Mouse (Mus musculus): ENCODE data around the gene Tmem45b.

The Tmem45b gene

GRCm38 (mm10) chr9:31405217-31405616, 59.0 kb downstream of the Tmem45b start:
- in situ Hi-C loops (cut with MboI; ENCODE audit: low sequenced_read_pairs), result loop anchor here (10.0 kb wide), 1 partner anchor 140 kb away; no protein-coding TSS in a partner anchor

GRCm38 (mm10) chr9:31404311-31404710, 60.0 kb downstream of the Tmem45b start:
- in situ Hi-C loops (cut with MboI; ENCODE audit: low sequenced_read_pairs), result loop anchor here (10.0 kb wide), 1 partner anchor 140 kb away; no protein-coding TSS in a partner anchor

- in situ Hi-C loops (cut with MboI; ENCODE audit: low sequenced_read_pairs), result loop anchor here (10.0 kb wide), 1 partner anchor 144 kb away; no protein-coding TSS in a partner anchor
Measured at GRCm38 (mm10) chr9:31400441-31400840, 63.8 kb downstream of the Tmem45b start.

- in situ Hi-C loops (cut with MboI; ENCODE audit: low sequenced_read_pairs), result no loop called here
Measured at GRCm38 (mm10) chr9:31387206-31387605, 77.1 kb downstream of the Tmem45b start.

GRCm38 (mm10) chr9:31386368-31387180, 77.7 kb downstream of the Tmem45b start:
- in situ Hi-C loops (cut with MboI; ENCODE audit: low sequenced_read_pairs), result no loop called here

- in situ Hi-C loops (cut with MboI; ENCODE audit: low sequenced_read_pairs), result no loop called here
Measured at GRCm38 (mm10) chr9:31385947-31386354, 78.3 kb downstream of the Tmem45b start, which contains the start of gene Nfrkb. Gene Nfrkb, plus strand, starts transcription at chr9:31386192.

- in situ Hi-C loops (cut with MboI; ENCODE audit: low sequenced_read_pairs), result no loop called here
Measured at GRCm38 (mm10) chr9:31385500-31385869, 78.8 kb downstream of the Tmem45b start.

GRCm38 (mm10) chr9:31384786-31385499, 79.3 kb downstream of the Tmem45b start:
- in situ Hi-C loops (cut with MboI; ENCODE audit: low sequenced_read_pairs), result no loop called here

GRCm38 (mm10) chr9:31376661-31377060, 87.6 kb downstream of the Tmem45b start:
- in situ Hi-C loops (cut with MboI; ENCODE audit: low sequenced_read_pairs), result no loop called here
